Mouse (Mus musculus) cerebellum, adult 2 months (tissue): ENCODE measurements around the gene Kazn.

ENCODE experiments used
- CTCF ChIP-seq: fragments of 200-500 bp; IDR thresholded peaks from 2 replicates; pipeline ENCODE4 v1.5.1; 2011; ENCODE audit warnings: low read depth, mild to moderate bottlenecking, control low read depth, low read length, moderate library complexity, borderline replicate concordance; ENCODE audit not compliant: insufficient read depth
- POLR2A ChIP-seq: fragments of 200-500 bp; IDR thresholded peaks from 2 replicates; pipeline ENCODE4 v1.6.1; 2011; ENCODE audit warnings: low read length, control low read depth, borderline replicate concordance; ENCODE audit not compliant: insufficient read depth

- no peak for TF ChIP-seq CTCF
- TF ChIP-seq POLR2A: no peak
Measured at GRCm38 (mm10) chr4:142258730-142259129, 19.5 kb upstream of the Kazn start.
